Mouse (Mus musculus) hindlimb bud, embryonic 11.5 days (tissue): ENCODE results near the gene Ucn.

Experiments
- DNase-seq: peaks from one replicate; pipeline ENCODE4 v3.0.0-alpha.2; 2012; ENCODE audit warnings: low read depth, low spot score; ENCODE audit errors: extremely low spot score

Gene Ucn

DNA sequence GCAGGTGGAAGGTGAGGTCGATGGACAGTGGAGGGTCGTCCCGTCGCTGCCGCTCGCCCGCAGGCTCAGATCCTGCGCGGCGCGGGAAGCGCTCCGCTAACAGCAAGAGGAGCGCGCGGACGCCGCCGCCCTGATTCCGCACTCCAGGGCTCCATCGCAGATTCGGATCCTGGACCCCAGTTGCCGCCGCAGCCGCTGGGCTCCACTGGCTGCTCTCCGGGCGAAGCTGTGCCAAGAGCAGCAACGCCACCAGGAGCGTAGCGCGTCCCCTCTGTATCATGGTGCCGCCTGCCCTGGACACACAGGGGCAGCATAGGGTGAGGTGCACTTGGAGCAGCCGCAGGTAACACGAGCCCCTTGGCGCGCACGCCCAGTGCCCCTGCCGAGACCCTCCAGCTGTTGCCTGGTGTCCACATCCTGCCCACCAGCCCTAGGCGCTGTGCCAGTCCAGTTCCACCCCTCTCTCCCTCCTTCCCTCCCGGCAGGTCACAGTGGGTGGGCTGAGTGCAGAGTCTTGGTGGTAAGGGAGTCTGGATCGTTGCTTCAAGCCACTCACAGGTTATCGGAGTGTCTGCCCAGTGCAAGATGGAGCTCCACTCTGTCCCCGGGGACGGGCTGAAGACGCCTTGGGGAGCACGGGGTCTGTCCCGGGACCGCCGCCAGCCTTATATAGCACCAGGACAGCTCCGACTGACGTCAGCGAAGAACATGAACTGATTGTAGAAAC is at the start of gene Ucn:
Ucn (minus strand) TSS at position 589 of the 727 bp plus-strand sequence.
- no peak for DNase-seq

DNA sequence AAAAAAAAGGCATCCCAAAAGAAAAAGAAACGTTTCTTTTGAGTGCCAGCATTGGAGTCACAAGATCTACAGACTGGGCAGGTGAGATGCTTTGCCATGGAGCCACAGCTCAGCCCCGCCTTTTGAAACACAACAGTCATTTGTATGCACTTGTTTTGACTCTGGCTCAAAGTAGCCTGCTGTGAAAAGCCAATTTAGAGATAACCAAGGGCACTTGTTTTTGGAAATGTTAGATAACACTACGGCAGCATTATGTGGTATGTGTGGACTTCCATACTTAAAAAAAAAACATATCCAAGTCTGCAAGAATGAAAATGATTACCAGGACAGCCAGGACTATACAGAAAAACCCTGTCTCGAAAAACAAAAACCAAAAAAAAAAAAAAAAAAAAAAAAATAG is 45.0 kb upstream of the Ucn start:
- DNase-seq, result no peak

DNA sequence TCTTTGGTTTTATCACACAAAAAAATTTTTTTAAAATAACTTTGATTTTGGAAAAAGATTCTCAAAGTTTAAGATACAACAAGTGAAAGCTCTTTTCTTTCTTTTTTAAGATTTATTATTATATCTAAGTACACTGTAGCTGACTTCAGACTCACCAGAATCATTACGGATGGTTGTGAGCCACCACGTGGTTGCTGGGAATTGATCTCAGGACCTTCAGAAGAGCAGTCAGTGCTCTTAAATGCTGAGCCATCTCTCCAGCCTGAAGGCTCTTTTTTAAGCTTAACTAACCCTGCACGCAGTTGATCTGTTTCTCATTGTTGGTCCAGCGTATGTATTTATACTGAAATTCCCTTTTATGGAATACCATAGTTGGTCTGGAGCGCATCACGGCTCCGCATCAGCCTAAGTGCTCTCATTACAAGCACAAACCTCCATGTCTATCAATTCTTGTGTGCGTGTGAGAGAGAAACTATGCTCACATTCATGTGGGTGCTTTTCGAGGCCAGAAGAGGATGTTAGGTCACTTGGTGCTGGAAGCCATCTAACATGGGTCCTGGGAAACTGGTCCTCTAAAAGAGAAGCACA is 42.6 kb upstream of the Ucn start:
- no peak for DNase-seq

DNA sequence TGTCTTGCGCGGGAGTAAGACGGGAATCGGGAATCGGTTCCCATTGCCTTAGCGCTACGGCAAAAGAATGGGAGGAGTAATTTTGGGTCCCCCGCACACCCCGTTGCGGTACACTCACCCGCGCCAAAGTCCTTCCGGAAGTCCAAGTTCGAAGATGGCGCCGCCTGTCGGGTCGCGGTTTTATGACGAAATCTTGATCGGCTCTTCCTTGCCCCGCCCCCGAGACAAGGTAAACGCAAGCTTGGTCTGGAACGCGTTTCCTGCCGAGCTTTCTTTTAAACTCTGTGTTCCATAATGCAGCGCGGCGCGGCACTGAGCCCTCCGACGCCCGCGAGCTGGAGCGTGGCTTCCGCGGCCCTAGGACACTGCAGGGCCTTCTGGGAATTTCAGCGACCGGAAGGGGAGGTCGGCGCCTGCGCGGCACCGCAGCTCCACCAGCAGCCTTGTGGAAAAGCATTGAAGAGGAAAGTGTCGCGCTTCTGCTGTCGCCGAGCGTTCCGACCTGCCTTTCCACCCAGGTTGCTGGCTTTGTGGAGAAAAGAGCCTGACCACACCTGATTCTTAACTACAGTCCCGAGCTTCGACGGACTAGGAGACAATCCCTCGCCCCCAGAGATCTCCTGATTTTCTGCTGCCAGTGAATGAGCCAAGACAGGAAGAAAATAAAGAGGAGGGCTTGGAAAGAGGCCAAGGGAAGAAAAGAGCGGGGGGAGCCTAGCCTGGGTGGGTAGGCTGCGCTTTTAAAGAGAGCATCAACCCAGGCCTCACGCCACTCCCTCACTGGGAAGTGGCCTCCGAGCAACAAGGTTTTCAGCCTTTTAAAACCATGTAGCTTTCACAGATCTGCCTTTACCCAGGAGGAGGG is 41.4 kb upstream of the Ucn start, which contains the start of the genes Gm29609 and Gtf3c2:
Gm29609 (minus strand) TSS at position 146 of the 865 bp plus-strand sequence.
Gtf3c2 (minus strand) TSS at position 379 of the 865 bp plus-strand sequence.
- DNase-seq, result peak; percentile 86

DNA sequence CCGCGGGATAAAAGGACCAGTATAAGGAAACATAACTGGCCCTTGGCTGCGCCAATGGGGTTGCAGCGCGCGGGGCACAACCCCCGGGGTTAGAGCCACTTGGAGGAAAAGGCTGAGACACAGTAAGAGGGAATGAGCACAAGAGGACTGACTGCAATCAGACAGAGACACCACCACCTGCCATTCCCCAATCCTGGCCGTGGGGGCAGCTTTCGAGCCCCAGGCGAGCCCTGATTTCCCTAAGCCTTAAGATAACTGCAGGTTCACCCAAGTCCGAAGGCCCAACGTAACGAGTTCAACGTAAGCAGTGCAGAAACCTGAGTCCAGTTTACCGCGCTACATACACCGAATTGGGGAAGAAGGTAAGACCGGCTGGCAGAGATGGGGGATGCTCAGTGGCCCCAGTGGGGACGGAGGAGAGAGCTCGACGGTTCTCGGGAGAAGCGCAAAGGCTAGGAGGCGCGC is 40.7 kb upstream of the Ucn start:
- DNase-seq, result no peak

DNA sequence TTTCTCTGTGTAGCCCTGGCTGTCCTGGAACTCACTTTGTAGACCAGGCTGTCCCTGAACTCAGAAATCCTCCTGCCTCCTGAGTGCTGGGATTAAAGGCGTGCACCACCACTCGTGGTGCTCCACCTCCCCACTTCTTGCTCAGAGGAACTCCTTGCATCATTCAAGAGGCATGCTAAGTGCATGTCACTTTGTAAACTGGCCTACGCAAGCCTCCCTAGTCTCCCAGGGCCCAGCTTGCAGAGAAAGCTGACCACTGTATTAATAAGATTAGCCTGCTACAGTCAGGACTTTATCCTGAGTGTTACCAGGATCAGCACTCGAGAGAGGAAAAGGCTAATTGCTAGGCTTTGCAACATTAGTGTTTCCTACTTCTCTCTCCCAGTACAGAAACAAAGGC is 30.0 kb upstream of the Ucn start:
- no peak for DNase-seq

DNA sequence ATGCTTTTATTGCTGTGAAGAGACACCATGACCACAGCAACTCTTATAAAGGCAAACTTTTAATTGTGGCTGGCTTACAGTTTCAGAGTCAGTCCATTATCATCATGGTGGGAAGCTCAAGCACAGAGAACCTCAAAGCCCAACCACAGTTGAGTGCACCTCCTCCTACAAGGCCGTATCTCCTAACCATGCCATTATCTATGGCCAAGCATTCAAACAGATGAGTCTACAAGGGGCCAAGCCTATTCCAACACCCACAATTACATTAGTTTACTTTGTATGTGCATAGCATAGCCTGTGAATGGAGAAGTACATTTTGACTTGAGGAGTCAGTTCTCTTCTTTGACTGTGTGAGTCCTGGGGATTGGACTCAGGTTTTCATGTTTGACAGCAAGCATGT is 26.2 kb upstream of the Ucn start:
- DNase-seq, result no peak

DNA sequence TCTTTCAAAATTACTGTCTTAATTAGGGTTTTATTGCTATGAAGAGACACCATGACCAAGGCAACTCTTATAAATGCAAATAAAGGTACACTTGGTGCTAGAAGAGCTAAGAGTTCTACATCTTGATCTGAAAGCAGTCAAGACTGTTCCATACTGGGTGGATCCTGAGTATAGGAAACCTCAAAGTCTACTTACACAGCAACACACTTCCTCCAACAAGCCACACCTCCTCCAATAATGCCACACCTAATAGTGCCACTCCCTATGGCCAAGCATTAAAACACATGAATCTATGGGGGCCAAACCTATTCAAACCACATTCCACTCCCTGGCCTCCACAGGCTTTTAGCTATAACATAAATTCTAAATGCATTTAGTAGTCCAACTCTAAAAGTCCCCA is 23.8 kb upstream of the Ucn start:
- no peak for DNase-seq

DNA sequence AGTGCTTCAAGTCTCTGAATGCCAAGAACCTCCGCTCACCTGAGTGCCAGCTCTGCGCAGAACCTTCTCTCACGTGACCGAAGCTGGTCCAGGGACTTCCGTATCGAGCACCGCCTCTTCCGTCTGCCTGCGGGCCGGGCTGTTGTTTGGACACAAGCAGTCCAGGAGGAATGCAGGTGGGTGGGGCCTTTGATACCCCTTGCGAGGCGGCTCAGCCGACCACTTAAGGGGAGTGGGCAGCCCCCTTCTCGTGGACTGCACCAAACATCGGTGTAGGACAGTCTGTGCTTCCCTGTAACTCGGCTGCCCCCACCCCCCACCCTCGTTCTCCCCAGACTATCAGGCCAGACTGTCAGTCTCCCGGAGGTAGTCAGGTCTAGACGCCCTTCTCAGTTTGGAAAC is 15.5 kb upstream of the Ucn start, which contains the start of gene Mpv17:
Mpv17 (minus strand) TSS at position 100 of the 402 bp plus-strand sequence.
- DNase-seq, result peak; percentile 31

DNA sequence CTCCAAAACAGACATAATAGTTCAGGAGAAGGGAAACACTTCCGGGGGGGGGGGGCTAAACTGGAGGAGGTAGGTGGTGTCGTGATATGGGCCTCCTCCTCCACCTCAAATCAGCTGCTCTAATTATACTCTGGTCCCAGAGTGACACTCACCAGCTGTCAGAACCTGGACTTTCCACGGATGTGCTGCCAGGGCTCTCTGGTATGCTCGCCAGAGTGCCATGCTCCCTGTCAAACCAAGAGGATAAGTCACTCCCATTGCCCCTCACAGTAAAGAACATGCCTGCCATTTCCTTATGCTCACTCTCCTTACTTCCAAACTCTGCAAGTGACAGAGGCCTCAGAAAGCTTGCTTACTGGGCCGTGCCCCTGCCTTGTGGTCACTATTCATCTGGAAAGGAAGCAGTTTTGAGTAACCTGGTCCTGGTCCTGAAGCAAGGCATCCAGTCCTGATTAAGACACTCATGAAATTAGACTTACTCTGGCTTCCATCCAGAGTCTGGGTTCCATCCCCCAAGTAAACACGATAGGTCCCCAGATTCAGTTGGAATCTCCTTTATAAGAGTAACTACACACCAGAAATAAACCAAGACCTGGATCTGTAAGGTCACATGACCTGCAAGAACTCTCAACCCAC is 15.0 kb upstream of the Ucn start:
- DNase-seq, result no peak

DNA sequence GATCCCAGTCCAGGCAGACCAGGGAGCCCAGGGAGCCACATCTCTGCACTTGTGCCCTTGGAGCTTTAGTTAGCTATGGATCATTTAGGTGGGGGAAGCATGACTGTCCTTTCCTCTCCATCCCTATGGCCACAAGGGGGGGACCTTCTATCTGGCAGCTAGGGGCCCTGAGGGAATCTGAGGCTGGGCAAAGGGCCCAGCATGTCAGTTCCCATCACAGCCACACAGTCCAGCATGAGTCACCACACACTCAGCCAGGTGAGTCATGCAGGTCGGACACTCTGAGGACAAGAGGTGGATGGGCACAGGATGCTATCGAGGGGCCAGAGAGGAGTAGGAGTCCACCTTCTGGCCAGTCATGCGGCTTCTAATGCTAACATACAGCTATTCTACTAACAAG is 13.1 kb upstream of the Ucn start:
- no peak for DNase-seq

DNA sequence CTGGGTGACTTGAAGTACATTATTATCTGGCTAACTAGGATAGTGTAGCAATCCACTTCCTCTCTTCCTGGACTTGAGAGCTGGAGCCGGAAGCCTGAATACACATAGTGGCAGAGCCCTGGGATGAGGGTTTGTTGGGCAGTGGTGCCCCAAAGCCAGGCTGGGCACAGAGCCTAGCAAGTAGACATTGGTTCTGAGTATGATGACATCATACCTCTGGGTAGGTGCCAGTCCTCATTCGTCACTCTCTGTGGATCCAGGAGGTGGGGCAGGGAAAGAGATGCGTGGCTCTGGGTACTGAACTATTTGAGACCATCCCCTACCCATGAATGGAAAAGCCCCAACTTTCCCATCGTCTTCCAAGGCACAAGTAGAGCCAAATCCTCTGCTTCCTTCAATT is 11.2 kb upstream of the Ucn start:
- DNase-seq, result no peak

DNA sequence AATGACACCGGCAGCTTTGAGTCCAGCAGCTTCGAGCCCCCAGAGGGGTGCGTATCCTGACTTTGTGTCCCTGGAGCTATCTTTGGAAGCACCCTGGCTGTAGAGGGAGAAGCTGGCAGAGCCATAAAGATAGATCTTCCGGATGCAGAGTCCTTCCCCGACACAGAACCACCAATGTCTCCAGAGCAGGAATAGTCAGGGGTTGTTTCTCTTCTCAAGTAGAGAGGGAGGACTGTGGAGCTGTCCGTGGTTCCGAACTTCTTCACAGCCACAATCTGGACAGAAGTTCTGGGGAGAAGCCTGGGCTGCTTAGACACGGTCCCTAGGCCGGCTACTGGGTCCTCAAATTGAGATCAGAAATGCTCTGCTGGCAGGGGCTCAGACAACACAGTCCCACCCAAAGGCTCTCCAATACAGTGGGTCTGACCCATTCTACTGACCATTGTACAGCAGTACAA is 368 bp upstream of the Ucn start:
- no peak for DNase-seq

DNA sequence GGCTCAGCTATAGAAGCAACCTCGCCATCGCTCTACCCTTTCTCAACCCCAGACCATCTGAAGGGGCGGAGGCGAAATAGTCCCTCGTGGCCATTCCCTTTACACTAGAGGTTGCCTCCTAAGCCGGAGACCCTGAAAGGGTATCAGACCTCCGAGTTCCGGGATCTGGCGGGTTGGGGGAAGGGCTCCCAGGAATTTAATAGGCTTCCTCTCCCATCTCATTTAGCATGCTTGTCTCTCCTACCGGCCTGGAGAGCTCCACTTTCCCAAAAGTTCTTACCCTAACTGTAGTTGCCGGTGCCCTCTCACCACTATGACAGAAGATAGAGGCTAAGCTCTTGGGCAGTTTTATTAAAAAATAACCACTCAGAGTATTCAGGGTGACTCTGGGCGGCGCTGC is 971 bp downstream of the Ucn start:
- DNase-seq, result no peak

DNA sequence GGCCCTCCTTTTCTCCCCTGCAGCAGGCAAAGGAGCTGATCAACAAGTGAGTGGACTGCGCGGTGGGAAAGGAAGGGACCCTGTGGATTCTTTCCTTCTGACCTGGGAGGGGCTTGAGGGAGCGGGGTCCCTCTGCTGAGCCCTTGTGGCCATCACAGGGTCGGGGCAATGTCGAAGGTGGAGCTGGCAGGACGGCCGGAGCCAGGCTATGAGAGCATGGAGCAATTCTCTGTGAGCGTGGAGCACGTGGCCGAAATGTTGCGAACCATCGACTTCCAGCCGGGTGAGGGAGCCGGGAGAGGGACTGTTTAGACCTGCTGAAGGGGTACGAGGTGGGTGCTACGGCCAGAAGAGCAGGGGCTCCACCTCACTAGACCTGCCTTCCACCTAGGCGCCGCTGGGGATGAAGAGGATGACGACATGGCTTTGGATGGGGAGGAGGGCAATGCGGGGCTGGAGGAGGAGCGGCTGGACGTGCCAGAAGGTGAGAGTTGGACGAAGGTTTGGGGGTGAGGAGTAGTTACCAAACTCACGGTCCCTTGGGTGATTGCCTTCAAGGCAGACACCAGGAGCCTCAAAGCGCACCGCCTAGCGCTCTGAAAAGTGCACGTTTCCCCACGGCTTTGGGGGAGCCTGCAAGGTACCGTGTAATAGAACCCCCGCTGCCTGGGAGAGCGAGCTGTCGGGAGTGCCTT is 1.8 kb downstream of the Ucn start:
- DNase-seq, result no peak

DNA sequence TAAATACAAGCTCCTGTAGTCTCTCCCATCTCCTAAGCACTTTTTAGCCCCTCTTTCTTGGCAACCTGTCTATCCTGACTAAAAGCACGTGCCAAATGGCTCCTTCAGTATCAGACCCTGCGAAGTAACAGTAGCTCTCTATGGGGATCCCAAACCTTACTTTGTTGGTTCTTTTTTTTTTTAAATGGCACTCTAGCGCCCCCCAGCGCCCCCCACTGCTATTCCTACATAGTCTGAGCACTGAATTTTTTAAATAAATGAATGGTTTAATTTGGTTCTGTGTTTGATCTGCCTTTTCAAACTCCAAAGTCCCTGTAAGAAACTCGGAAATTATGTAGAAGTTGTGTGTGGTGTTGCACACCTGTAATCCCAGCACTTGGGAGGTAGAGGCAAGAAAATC is 12.6 kb downstream of the Ucn start:
- DNase-seq, result no peak

DNA sequence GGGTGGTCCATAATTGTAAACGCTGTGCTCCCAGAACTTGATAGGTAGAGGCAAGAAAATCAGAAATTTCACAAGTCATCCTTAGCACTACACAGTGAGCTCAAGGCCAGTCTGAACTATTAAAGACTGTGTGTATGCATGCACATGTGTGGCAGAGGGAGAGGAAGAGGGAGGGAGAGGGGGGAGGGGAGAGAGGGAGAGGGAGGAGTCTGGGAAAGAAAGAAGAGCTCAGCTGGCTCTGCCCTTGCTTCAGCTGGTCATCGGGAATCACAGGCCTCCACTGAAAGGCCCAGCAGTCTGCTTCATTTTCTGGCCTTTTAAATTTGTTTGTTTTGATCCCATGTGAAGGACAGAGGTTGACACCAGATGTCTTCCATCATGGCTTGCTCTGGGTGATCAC is 15.1 kb downstream of the Ucn start:
- no peak for DNase-seq

DNA sequence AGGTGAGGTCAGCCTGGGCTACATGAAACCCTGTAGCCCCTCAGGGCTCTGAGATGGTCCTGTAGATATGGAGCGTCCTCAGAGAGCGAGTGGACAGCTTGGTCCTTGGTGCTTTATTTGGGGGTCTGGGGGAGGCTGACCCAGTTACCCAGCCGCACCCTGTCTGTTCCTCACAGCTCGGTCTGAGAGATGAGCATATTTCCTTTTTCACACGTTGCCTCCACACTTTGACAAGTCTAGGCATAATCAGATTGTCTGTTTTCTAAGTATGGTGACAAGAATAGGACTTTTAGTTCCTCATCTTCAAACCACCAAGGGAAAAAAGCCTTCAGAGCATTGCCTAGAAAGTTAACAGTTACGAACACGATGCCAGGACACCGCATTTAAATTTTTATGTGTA is 17.5 kb downstream of the Ucn start:
- no peak for DNase-seq

DNA sequence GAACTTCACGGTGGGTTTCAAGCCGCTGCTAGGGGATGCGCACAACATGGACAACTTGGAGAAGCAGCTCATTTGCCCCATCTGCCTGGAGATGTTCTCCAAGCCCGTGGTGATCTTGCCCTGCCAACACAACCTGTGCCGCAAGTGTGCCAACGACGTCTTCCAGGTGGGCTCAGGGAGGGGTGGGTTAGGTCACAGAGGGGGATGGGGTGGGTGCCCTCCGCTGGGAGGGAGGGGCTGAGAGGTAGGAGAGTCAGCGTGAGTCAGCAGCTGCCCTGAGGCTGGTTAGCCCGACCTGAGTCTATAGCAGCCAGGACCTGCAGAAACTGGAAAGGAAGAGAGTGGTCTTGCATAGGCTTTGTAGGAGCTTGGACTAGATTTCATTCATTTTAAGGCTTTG is 21.7 kb downstream of the Ucn start:
- no peak for DNase-seq

DNA sequence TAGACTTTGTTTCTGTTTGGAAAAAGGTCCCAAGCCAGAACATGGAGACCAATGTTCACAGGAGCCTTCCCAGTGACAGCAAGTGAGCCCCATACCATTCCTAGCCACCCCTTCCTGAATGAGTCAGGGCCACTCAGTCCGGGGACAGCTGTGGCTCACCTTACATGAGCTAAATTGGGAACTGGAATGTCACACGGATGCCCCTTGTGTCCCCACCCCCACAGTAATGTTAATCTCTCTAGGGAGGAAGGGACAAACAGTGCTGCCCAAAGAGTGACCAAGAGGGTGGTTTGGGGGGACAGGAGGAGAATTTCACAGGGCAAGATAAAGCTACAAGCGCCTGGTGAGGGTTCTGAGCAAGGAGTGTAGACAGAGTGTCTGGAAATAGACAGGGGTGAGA is 22.3 kb downstream of the Ucn start, which contains the start of gene Trim54:
Trim54 (plus strand) TSS at position 359 of the 400 bp plus-strand sequence.
- DNase-seq, result no peak
